In genomic region chr6:85974941-85975617, GRCm38 (mm10) we compare ENCODE assay signal across 34 mouse cellular contexts. TPM values are rescaled to one million over a fixed set of nuclear protein-coding genes. Genes with fewer than 3 reads are reported as not detected.
A peak's percentile ranks its signal among the peaks of the same experiment; 100 is the strongest.
DNase-seq lines count a peak whose midpoint lies in the region; TF ChIP-seq lines count a peak whose summit lies in the region.
"Had no signal": no experiment of that assay in that cellular context is flagged by ENCODE, and none has a peak within 500 bp of the region (broad histone marks: within the 10 kb centered on the region; RNA-seq: fewer than 3 reads in every experiment).

No protein-coding gene starts in this region.

- H3K27ac ChIP-seq in left cerebral cortex, adult 2 months = no peak overlapping the region
- H3K27ac ChIP-seq: embryonic facial prominence, embryonic 10.5 days; embryonic facial prominence, embryonic 15.5 days; forebrain, embryonic 13.5 days; heart, embryonic 10.5 days; heart, embryonic 15.5 days; hindbrain, embryonic 12.5 days; hindbrain, postnatal 0 days; intestine, embryonic 15.5 days; layer of hippocampus, adult 2 months; limb, embryonic 10.5 days; limb, embryonic 15.5 days; macrophage; midbrain, embryonic 10.5 days; midbrain, embryonic 15.5 days; stomach, embryonic 15.5 days had no signal

- peak; percentile 16 to 47 for DNase-seq in cerebellum, postnatal 36 days
- no peak for DNase-seq in cerebellum, adult 11-12 months
- DNase-seq in thymus, postnatal 14 days = peak; percentile 21
- no peak for DNase-seq in thymus, adult 18-20 months
- peak; percentile 47 for DNase-seq in brain, adult 2 months (ENCODE audit: low read depth, low spot score)
- no peak for DNase-seq in left cerebral cortex, adult 2 months (ENCODE audit: extremely low spot score in 1 of 2, low spot score in 2 of 2)
- no peak for DNase-seq in layer of hippocampus, postnatal 10 days (ENCODE audit: low spot score in 2 of 2)
- DNase-seq: adrenal gland, postnatal 10 days; gastrocnemius, postnatal 14 days; kidney, adult 2 months; kidney, postnatal 36 days; lung, adult 2 months; lung, postnatal 10 days; right cerebral cortex, postnatal 25 days had no signal

- TF ChIP-seq CTCF in left cerebral cortex, adult 2 months (IDR thresholded peaks at IDR 0.05) = no peak

- intact Hi-C loops in left cerebral cortex, adult 2 months (cut with DNase I) = no loop called here

- no peak overlapping the region for H3K4me3 ChIP-seq in left cerebral cortex, adult 2 months
- H3K4me3 ChIP-seq: embryonic facial prominence, embryonic 10.5 days; embryonic facial prominence, embryonic 15.5 days; forebrain, embryonic 13.5 days; heart, embryonic 10.5 days; heart, embryonic 15.5 days; hindbrain, embryonic 12.5 days; intestine, embryonic 15.5 days; layer of hippocampus, adult 2 months; limb, embryonic 10.5 days; limb, embryonic 15.5 days; midbrain, embryonic 10.5 days; midbrain, embryonic 15.5 days; stomach, embryonic 15.5 days had no signal

RNA-seq across cellular contexts. Expression of gene Dusp11, which starts 13.6 kb away (rescaled TPM):
- total RNA-seq in left cerebral cortex, adult 2 months (2021) = 10 to 100 TPM; 78.1 to 88.9 TPM
- 10 to 100 TPM; 79.0 to 89.5 TPM for total RNA-seq in layer of hippocampus, postnatal 10 days (2021)

RNA-seq across cellular contexts. Expression of gene Figla, which starts 40.9 kb away (rescaled TPM):
- not detected for total RNA-seq in left cerebral cortex, adult 2 months (2021)
- total RNA-seq in layer of hippocampus, postnatal 10 days (2021) = not detected
- total RNA-seq: adrenal gland, postnatal 10 days; gastrocnemius, postnatal 14 days; granulocyte monocyte progenitor cell, adult 5-6 weeks; heart, postnatal 25 days; hindbrain, postnatal 0 days; layer of hippocampus, adult 2 months; layer of hippocampus, postnatal 25 days; left cerebral cortex, postnatal 10 days; neutrophil, adult 5-6 weeks had no signal

RNA-seq across cellular contexts. Expression of gene Add2, which starts 53.4 kb away (rescaled TPM):
- total RNA-seq in left cerebral cortex, adult 2 months (2021) = 100 to 1,000 TPM; 222 to 223 TPM
- 100 to 1,000 TPM; 197 to 202 TPM for total RNA-seq in layer of hippocampus, postnatal 10 days (2021)
- total RNA-seq: neutrophil, adult 5-6 weeks had no signal

RNA-seq across cellular contexts. Expression of gene Nat8f1, which starts 59.6 kb away (rescaled TPM):
- 10 to 100 TPM; 25.6 to 27.9 TPM for total RNA-seq in left cerebral cortex, adult 2 months (2021)
- total RNA-seq in layer of hippocampus, postnatal 10 days (2021) = 10 to 100 TPM; 13.1 to 16.2 TPM

Comparison
In these comparisons a context has a peak if more than half of its experiments do, and no peak if none do; other contexts are left out.
1. DNase-seq: peak in cerebellum, postnatal 36 days (2 of 2), thymus, postnatal 14 days (single experiment) and brain, adult 2 months (single experiment); none in cerebellum, adult 11-12 months (single experiment), thymus, adult 18-20 months (0 of 2), left cerebral cortex, adult 2 months (0 of 2) and layer of hippocampus, postnatal 10 days (0 of 2).